Mouse (Mus musculus) lung, adult 18-20 months (tissue): ENCODE measurements at regions not wholly inside any gene's neighbourhood (a gene's known extent, or its start where the extent isn't known, plus 50 kb on each side); places are given as distances from the start of the nearest gene placed in this dataset.
A peak's percentile ranks its signal among the peaks of the same experiment; 100 is the strongest.

Experiments used
- DNase-seq, 2 experiments: peaks; one replicate each; pipeline ENCODE4 v3.0.0; 2022; ENCODE audit warnings: mixed read lengths in 2 of 2

DNA sequence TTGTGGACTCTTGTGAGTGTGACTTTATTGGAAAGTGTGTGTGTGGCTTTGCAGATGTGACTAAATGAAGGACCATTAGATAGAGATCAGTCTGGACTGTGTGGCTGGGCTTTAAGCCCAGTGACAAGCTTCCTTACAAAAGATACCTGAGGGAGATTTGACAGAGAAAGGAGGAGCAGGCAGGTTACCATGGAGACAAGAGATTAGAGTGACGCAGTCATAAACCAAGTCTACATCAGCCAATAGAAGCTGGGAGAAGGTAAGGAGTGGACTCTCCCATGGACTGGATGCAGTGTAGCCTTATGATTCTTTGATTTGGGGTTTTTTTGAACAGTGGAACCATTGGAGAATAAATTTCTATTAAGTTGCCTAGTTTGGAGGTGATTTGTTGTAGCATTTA is 181.6 kb upstream of the Gm6793 start:
- no peak for DNase-seq

DNA sequence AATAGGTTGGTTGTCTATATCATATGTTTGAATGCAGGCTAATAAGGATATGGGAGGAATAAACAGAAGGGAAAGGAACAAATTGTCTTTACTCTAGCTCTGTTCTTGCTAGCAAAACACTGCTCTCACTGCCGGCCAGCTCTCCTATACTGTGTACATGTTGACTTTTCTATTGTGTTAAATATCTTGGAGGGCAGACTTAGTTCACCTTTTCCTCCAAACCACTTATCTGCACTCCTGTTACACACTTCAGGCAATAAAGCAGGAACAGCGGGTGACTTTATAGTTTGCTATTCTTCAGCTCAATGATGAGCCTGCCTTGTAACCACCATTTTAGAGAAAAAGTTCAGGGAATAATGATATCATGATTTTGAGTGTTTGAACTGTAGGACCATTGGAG is 181.0 kb upstream of the Gm6793 start:
- peak in 1 of 2 experiments; percentile 1 for DNase-seq

DNA sequence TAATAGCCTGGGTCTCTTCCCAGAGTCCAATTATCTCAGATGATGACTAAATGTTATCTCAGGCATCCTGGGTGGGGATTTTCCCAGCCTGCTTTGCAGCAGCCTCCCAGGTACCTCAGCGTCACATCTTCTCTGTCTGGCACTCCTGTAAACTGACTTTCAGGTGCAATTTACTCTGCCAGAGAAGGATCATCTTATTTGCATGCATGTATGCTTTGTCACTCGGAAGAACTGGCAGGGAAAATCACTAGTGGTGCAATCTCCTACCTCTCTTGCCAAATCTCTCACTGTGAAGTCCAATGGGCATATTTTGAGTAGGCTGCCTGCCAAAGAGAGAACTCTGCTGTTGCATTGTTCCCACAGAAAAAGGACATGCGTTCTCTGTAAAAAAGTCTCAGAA is 177.0 kb upstream of the Gm6793 start:
- DNase-seq = no peak

GRCm38 (mm10) chr8:112189698-112190097 is 174.9 kb upstream of the Gm6793 start:
- no peak for DNase-seq

- DNase-seq = no peak
These were observed 155.3 kb upstream of the Gm6793 start for GRCm38 (mm10) chr8:112170184-112170583.

DNA sequence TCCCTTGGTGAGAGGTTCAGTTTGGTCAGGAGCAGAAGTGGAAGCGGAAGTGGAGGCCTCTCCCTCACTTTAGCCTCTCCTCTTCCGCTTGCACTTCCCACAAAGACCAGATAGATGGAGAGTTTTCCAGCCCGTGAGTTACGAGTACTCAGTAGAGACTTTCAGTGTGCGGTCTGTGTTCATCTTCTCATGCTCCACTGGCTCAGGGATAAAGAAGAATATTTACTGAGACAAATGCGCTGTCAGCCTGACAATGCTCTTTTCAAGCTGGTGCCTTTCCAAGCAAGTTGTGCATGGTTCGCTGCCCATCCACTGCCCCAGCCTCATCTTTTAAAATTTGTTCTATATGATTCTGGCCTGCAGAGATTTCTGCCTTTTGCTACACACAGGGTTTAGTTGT is 141.8 kb upstream of the Gm6793 start:
- DNase-seq = no peak

- peak in 1 of 2 experiments; percentile 2 for DNase-seq
These were observed 124.1 kb upstream of the Gm6793 start for GRCm38 (mm10) chr8:112138924-112139323.

DNA sequence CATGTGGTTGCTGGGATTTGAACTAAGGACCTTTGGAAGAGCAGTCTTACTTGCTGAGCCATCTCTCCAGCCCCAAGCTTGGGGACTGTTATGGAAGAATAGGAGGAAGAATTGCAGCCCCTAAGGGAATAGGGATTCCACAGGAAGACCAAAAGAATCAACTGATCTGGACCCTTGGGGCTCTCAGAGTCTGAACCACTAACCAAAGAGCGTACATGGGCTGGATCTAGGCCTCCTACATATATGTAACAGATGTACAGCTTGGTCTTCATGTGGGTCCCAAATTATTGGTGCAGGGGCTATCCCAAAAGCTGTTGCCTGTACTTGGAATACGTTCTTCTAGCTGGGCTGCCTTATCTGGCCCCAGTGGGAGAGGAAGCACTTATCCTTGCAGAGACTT is 115.4 kb upstream of the Gm6793 start:
- DNase-seq = no peak

DNA sequence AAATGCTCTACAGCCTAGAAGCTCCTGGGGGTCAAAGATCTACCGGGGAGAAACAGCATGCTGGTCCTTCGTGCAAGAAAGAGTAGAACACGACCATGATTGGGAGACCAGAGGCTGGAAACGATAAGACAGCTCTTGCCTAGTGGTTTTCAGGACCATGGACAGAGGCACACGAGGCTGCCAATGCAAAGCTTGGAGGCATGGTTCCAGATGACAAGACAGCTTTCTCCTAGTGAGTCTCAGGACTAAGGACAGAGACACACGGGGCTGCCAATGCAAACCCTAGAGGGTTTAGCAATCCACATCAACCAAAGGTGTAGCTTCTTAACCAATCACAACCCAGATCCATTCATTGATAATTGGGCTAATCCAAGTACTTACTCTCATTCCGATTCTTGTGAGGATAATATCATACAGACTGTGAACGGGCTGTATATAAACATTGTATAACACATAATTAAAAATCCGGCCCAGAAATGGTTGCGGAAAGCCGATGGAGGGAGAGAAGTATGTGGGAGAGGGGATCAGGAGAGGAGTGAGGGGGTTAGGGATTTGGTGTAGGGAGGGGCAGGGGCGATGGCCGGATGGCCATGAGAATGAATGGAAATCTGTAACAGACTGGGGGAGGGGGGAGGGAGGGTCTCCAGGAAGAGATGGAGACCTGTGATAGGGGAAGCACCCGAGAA is 114.1 kb upstream of the Gm6793 start:
- DNase-seq = peak in 1 of 2 experiments; percentile 13

- DNase-seq = peak; percentile 8 to 14
These were observed 97.1 kb upstream of the Gm6793 start for GRCm38 (mm10) chr8:112111950-112112349.

DNA sequence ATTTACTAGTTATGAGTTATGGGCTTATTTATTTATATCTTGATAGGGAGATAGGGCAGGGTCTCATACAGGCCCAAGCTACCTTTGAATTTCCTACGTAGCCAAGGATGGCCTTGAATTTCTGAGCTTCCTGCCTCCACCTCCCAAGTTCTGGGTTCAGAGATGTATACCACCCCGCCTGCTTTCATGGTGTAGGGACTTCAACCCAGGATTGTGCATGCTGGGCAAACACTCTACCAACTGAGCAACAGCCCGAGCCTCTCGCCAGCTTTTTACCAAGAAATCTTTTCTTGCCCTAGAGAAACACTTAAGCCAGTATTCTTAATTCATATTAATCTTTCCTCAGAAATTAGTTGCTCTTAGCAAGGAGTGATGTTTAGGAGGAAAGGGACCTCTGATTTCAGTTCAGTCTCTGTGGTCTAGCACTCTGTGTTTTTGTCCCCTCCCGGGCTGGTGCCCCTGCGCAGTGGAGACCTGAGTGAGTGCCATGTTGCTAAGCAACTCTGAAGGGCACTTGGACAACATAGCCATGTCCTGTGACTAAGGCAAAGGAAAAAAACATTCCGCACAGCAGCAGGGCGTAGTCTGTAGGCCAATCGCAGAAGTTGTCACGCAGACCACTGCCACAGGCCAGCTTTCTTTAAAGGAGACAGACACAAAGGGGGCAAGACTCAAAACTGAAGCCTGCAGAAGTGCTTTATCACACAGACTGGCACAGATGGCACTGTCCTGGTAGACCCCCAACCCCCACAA is 83.2 kb upstream of the Gm6793 start:
- peak; percentile 79 to 88 for DNase-seq

DNA sequence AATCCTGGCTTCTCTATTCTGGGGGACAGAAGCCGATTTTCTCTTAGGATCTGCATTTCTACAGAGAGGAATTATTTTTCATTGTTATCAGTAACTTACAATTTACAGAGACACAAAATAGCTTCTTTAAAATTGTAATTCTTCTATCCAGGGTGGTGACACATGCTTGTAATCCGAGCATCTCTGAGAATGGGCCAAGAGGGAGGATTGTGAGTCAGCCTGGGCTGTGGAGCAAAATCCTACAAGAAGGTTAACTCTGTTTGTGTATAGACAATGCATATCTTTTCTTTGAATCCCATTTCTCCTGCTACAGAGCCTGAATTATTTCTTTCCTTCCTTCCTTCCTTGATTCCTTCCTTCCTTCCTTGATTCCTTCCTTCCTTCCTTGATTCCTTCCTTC is 80.0 kb upstream of the Gm6793 start:
- no peak for DNase-seq

GRCm38 (mm10) chr8:112093554-112093953 is 78.7 kb upstream of the Gm6793 start:
- DNase-seq = peak in 1 of 2 experiments; percentile 13

- DNase-seq = no peak
These were observed 78.0 kb upstream of the Gm6793 start for GRCm38 (mm10) chr8:112092831-112093230.

DNA sequence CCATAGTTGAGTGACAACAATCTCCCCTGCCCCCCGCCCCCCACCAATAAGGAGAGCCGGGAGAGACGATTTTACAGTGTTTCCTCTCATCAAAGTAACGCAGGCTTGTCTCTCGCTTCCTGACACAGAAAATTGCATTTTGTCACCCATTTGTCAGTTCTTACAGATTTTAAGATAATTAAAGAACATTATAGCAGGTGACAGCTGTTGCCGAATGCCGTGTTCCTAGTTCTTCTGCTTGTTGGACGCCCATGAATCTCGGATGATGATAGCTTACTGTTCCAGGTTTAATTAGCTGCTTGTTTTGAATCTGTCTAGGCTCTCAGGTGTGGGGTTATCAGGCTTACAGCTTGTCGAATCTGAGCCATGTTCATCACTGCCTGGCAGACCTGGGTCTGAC is 63.8 kb upstream of the Gm6793 start:
- DNase-seq = no peak

GRCm38 (mm10) chr8:112072205-112072604 is 57.4 kb upstream of the Gm6793 start:
- no peak for DNase-seq

GRCm38 (mm10) chr8:112070251-112070650 is 55.4 kb upstream of the Gm6793 start:
- no peak for DNase-seq
